ENCODE assay signal across 34 mouse cellular contexts in genomic region chr9:57202981-57203380, GRCm38 (mm10). TPM values are rescaled to one million over a fixed set of nuclear protein-coding genes. Genes with fewer than 3 reads are reported as not detected.
DNase-seq lines count a peak whose midpoint lies in the region; ATAC-seq and TF ChIP-seq lines count a peak whose summit lies in the region.
"Had no signal": no experiment of that assay in that cellular context is flagged by ENCODE, and none has a peak within 500 bp of the region (broad histone marks: within the 10 kb centered on the region; RNA-seq: fewer than 3 reads in every experiment).

No protein-coding gene starts in this region.

- TF ChIP-seq RAD21 in MEL (IDR thresholded peaks at IDR 0.05; ENCODE audit: low read depth, low read length) = no peak

- no peaks in the 10 kb centered on the region for H3K4me1 ChIP-seq in heart, embryonic 14.5 days (ENCODE audit: control insufficient read depth in 2 of 2, insufficient read depth in 2 of 2, low read length in 2 of 2)
- H3K4me1 ChIP-seq in MEL (ENCODE audit: control insufficient read depth in 1 of 2, insufficient read depth in 2 of 2, low read length in 2 of 2) = peaks cover 0 to 2% of the 10 kb centered on the region in 2 experiments; a peak in 2 of 4 replicates
- H3K4me1 ChIP-seq in midbrain, embryonic 14.5 days (ENCODE audit: control insufficient read depth, insufficient read depth, low read length) = no peaks in the 10 kb centered on the region
- no peaks in the 10 kb centered on the region for H3K4me1 ChIP-seq in liver, postnatal 0 days (ENCODE audit: insufficient read depth)
- H3K4me1 ChIP-seq: embryonic facial prominence, embryonic 12.5 days; embryonic facial prominence, embryonic 15.5 days; heart, embryonic 15.5 days; hindbrain, embryonic 12.5 days; hindbrain, embryonic 15.5 days had no signal

- H3K4me2 ChIP-seq in heart, embryonic 14.5 days (ENCODE audit: low read length) = no peak overlapping the region
- H3K4me2 ChIP-seq in midbrain, embryonic 14.5 days (ENCODE audit: low read length) = no peak overlapping the region
- no peak overlapping the region for H3K4me2 ChIP-seq in liver, postnatal 0 days (ENCODE audit: low read depth, low read length)
- H3K4me2 ChIP-seq: embryonic facial prominence, embryonic 12.5 days; embryonic facial prominence, embryonic 15.5 days; heart, embryonic 15.5 days; hindbrain, embryonic 12.5 days; hindbrain, embryonic 15.5 days had no signal

- no peak overlapping the region for H3K27ac ChIP-seq in heart, embryonic 14.5 days (replicated peaks in 1 of 2; ENCODE audit: control insufficient read depth in 1 of 2, insufficient read depth in 1 of 2, low read depth in 2 of 2, low read length in 2 of 2)
- H3K27ac ChIP-seq in MEL (ENCODE audit: control insufficient read depth, low read depth, low read length) = peak overlapping the region; percentile 19; the same call in 1 of the 2 replicates
- H3K27ac ChIP-seq in midbrain, embryonic 14.5 days (replicated peaks; ENCODE audit: low read depth, low read length) = no peak overlapping the region
- H3K27ac ChIP-seq in liver, postnatal 0 days (ENCODE audit: low read depth) = no peak overlapping the region
- H3K27ac ChIP-seq: embryonic facial prominence, embryonic 12.5 days; embryonic facial prominence, embryonic 15.5 days; gastrocnemius, adult 2 months; heart, embryonic 15.5 days; hindbrain, embryonic 12.5 days; hindbrain, embryonic 15.5 days had no signal

- H3K9me3 ChIP-seq in heart, embryonic 14.5 days (ENCODE audit: control insufficient read depth, low read length) = peaks cover 5% of the 10 kb centered on the region; the same call in 1 of the 2 replicates
- H3K9me3 ChIP-seq in MEL (replicated peaks; ENCODE audit: insufficient read depth, low read length) = no peaks in the 10 kb centered on the region
- no peaks in the 10 kb centered on the region for H3K9me3 ChIP-seq in midbrain, embryonic 14.5 days (ENCODE audit: control insufficient read depth, low read length)
- H3K9me3 ChIP-seq in liver, postnatal 0 days (ENCODE audit: low read length) = no peaks in the 10 kb centered on the region
- H3K9me3 ChIP-seq: embryonic facial prominence, embryonic 12.5 days; embryonic facial prominence, embryonic 15.5 days; heart, embryonic 15.5 days; hindbrain, embryonic 12.5 days; hindbrain, embryonic 15.5 days had no signal

- TF ChIP-seq POLR2A in MEL (IDR thresholded peaks at IDR 0.05; ENCODE audit: control insufficient read depth in 1 of 2, insufficient read depth in 1 of 2, low read depth in 1 of 2, low read length in 2 of 2, poor library complexity in 1 of 2) = no peak

- H3K36me3 ChIP-seq in heart, embryonic 14.5 days (ENCODE audit: control insufficient read depth, insufficient read depth, low read length) = no peaks in the 10 kb centered on the region
- H3K36me3 ChIP-seq in MEL (ENCODE audit: control insufficient read depth in 1 of 2, insufficient read depth in 2 of 2, low read length in 2 of 2) = peaks cover 0 to 3% of the 10 kb centered on the region in 2 experiments; a peak in 2 of 4 replicates
- no peaks in the 10 kb centered on the region for H3K36me3 ChIP-seq in midbrain, embryonic 14.5 days (ENCODE audit: control insufficient read depth, insufficient read depth, low read length)
- H3K36me3 ChIP-seq in liver, postnatal 0 days (replicated peaks; ENCODE audit: insufficient read depth, low read length) = no peaks in the 10 kb centered on the region
- H3K36me3 ChIP-seq: embryonic facial prominence, embryonic 12.5 days; embryonic facial prominence, embryonic 15.5 days; heart, embryonic 15.5 days; hindbrain, embryonic 12.5 days; hindbrain, embryonic 15.5 days had no signal

- no peak overlapping the region for H3K9ac ChIP-seq in heart, embryonic 14.5 days (ENCODE audit: low read length)
- H3K9ac ChIP-seq in MEL (ENCODE audit: control insufficient read depth, low read depth, low read length, poor library complexity, severe bottlenecking) = no peak overlapping the region
- H3K9ac ChIP-seq in midbrain, embryonic 14.5 days (replicated peaks; ENCODE audit: low read length) = no peak overlapping the region
- no peak overlapping the region for H3K9ac ChIP-seq in liver, postnatal 0 days (replicated peaks)
- H3K9ac ChIP-seq: embryonic facial prominence, embryonic 12.5 days; embryonic facial prominence, embryonic 15.5 days; forebrain, postnatal 0 days; heart, embryonic 15.5 days; hindbrain, embryonic 12.5 days; hindbrain, embryonic 15.5 days had no signal

- TF ChIP-seq CTCF in MEL (IDR thresholded peaks at IDR 0.05 in 2 of 3, conservative IDR thresholded peaks at IDR 0.05 in 1 of 3; ENCODE audit: control insufficient read depth in 1 of 3, insufficient read depth in 1 of 3, low read depth in 2 of 3, low read length in 3 of 3, poor library complexity in 1 of 3, severe bottlenecking in 1 of 3) = no peak
- TF ChIP-seq CTCF in liver, postnatal 0 days (IDR thresholded peaks at IDR 0.05; ENCODE audit: low read depth) = no peak

- no peak for TF ChIP-seq EP300 in MEL (IDR thresholded peaks at IDR 0.05; ENCODE audit: low read depth in 1 of 2, low read length in 2 of 2)
- no peak for TF ChIP-seq EP300 in liver, postnatal 0 days (IDR thresholded peaks at IDR 0.05; ENCODE audit: low read depth)

- H3K27me3 ChIP-seq in heart, embryonic 14.5 days (ENCODE audit: control insufficient read depth, insufficient read depth, low read length) = no peaks in the 10 kb centered on the region
- H3K27me3 ChIP-seq in MEL (ENCODE audit: control insufficient read depth in 1 of 2, insufficient read depth in 2 of 2, low read length in 2 of 2) = no peaks in the 10 kb centered on the region
- no peaks in the 10 kb centered on the region for H3K27me3 ChIP-seq in midbrain, embryonic 14.5 days (ENCODE audit: control insufficient read depth, insufficient read depth, low read length)
- no peaks in the 10 kb centered on the region for H3K27me3 ChIP-seq in liver, postnatal 0 days (ENCODE audit: insufficient read depth, low read length)
- H3K27me3 ChIP-seq: embryonic facial prominence, embryonic 12.5 days; embryonic facial prominence, embryonic 15.5 days; heart, embryonic 15.5 days; hindbrain, embryonic 12.5 days; hindbrain, embryonic 15.5 days had no signal

- 80% methylated on average over 7 of the region's 7 CpGs for WGBS in heart, embryonic 14.5 days
- WGBS in midbrain, embryonic 14.5 days = 87% methylated on average over 7 of the region's 7 CpGs
- 61% methylated on average over 7 of the region's 7 CpGs for WGBS in liver, postnatal 0 days (ENCODE audit: insufficient replicate concordance)

- no peak overlapping the region for H3K4me3 ChIP-seq in heart, embryonic 14.5 days (ENCODE audit: control insufficient read depth in 1 of 2, insufficient read depth in 1 of 2, low read depth in 1 of 2, low read length in 2 of 2)
- H3K4me3 ChIP-seq in MEL (ENCODE audit: control insufficient read depth in 1 of 2, insufficient read depth in 1 of 2, low read depth in 2 of 2, low read length in 2 of 2) = no peak overlapping the region
- H3K4me3 ChIP-seq in midbrain, embryonic 14.5 days (replicated peaks; ENCODE audit: low read depth, low read length) = no peak overlapping the region
- no peak overlapping the region for H3K4me3 ChIP-seq in liver, postnatal 0 days (ENCODE audit: low read depth, low read length)
- H3K4me3 ChIP-seq: embryonic facial prominence, embryonic 12.5 days; embryonic facial prominence, embryonic 15.5 days; gastrocnemius, adult 2 months; heart, embryonic 15.5 days; hindbrain, embryonic 12.5 days; hindbrain, embryonic 15.5 days had no signal

- DNase-seq in heart, adult 18-20 months = no peak
- DNase-seq in MEL (ENCODE audit: low read depth, low spot score) = no peak
- peak; percentile 57 for DNase-seq in ZHBTc4 (ENCODE audit: low read depth, low spot score)
- no peak for DNase-seq in midbrain, embryonic 14.5 days
- no peak for DNase-seq in liver, postnatal 0 days
- DNase-seq: adrenal gland, adult 8-10 months; adrenal gland, postnatal 25 days; cerebellum, adult 11-12 months; cerebellum, adult 8-10 months; cerebellum, postnatal 14 days; forebrain, postnatal 0 days; gastrocnemius, adult 2 months; gastrocnemius, postnatal 14 days; heart, adult 11 months; heart, postnatal 14 days; kidney, adult 18-20 months had no signal

- no peaks in the 10 kb centered on the region for H3K79me2 ChIP-seq in MEL (ENCODE audit: control insufficient read depth, insufficient read depth, low read length, poor library complexity)

- ATAC-seq in heart, embryonic 14.5 days (ENCODE audit: insufficient number of reproducible peaks, insufficient read depth, low FRiP score, low read depth) = peak; percentile 56; the same call in 1 of the 2 replicates
- no peak for ATAC-seq in midbrain, embryonic 14.5 days (ENCODE audit: low FRiP score, low TSS enrichment)
- ATAC-seq in liver, postnatal 0 days = no peak
- ATAC-seq: activated CD4-positive, CD25-positive, alpha-beta regulatory T cell, adult 4 months; CD4-positive, CD25-positive, alpha-beta regulatory T cell, adult 4 months; forebrain, embryonic 14.5 days; forebrain, postnatal 0 days; Patski had no signal

RNA-seq across cellular contexts. Expression of gene Trcg1, which starts 33.4 kb away (rescaled TPM):
- not detected in 2 replicates for polyA plus RNA-seq in heart, embryonic 14.5 days (2014; fragmentation: Nextera tagmentation; extraction: Ambion mirVana)
- not detected for total RNA-seq in heart, adult 18-20 months (2021)
- not detected in 2 replicates for total RNA-seq in MEL (2012; rRNA removed)
- not detected for polyA plus RNA-seq in MEL (2012; ENCODE audit: insufficient read depth in 1 of 2, insufficient read length in 2 of 2, low read depth in 1 of 2, low replicate concordance in 2 of 2, missing spikeins in 1 of 2)
- polyA plus RNA-seq in midbrain, embryonic 14.5 days (2014; fragmentation: Nextera tagmentation; extraction: Ambion mirVana) = not detected in 2 replicates
- polyA plus RNA-seq in liver, postnatal 0 days (2015; fragmentation: Nextera tagmentation; extraction: Ambion mirVana) = not detected in 2 replicates
- total RNA-seq: adrenal gland, adult 8-10 months; adrenal gland, postnatal 25 days; ES-E14; forebrain, postnatal 0 days; gastrocnemius, adult 2 months; gastrocnemius, postnatal 14 days; gastrocnemius, postnatal 4 days; heart, postnatal 14 days; hematopoietic stem cell, adult 5-6 weeks had no signal
- polyA plus RNA-seq: activated CD4-positive, CD25-positive, alpha-beta regulatory T cell, adult 4 months; brain, embryonic 14.5 days; C2C12; CD4-positive, CD25-positive, alpha-beta regulatory T cell, adult 4 months; embryonic facial prominence, embryonic 12.5 days; embryonic facial prominence, embryonic 15.5 days; forebrain, embryonic 11.5 days; forebrain, embryonic 14.5 days; forebrain, postnatal 0 days; frontal cortex, adult 2 months; heart, embryonic 15.5 days; hindbrain, embryonic 12.5 days; hindbrain, embryonic 15.5 days; intestine, embryonic 14.5 days; Patski had no signal

RNA-seq across cellular contexts. Expression of gene Commd4, which starts 44.9 kb away (rescaled TPM):
- polyA plus RNA-seq in heart, embryonic 14.5 days (2014; fragmentation: Nextera tagmentation; extraction: Ambion mirVana) = 67.3 and 77.7 TPM in 2 replicates
- total RNA-seq in heart, adult 18-20 months (2021) = 10 to 100 TPM; 28.0 to 32.0 TPM
- total RNA-seq in MEL (2012; rRNA removed) = 77.3 and 90.6 TPM in 2 replicates
- 10 to 100 TPM in 1 of 2 experiments, not detected in 1; 89.7 TPM for polyA plus RNA-seq in MEL (2012; ENCODE audit: insufficient read depth in 1 of 2, insufficient read length in 2 of 2, low read depth in 1 of 2, low replicate concordance in 2 of 2, missing spikeins in 1 of 2)
- polyA plus RNA-seq in midbrain, embryonic 14.5 days (2014; fragmentation: Nextera tagmentation; extraction: Ambion mirVana) = 159 and 190 TPM in 2 replicates
- 45.4 and 48.2 TPM in 2 replicates for polyA plus RNA-seq in liver, postnatal 0 days (2015; fragmentation: Nextera tagmentation; extraction: Ambion mirVana)

RNA-seq across cellular contexts. Expression of gene Neil1, which starts 54.9 kb away (rescaled TPM):
- 5.4 and 6.1 TPM in 2 replicates for polyA plus RNA-seq in heart, embryonic 14.5 days (2014; fragmentation: Nextera tagmentation; extraction: Ambion mirVana)
- 1 to 10 TPM; 5.7 to 5.9 TPM for total RNA-seq in heart, adult 18-20 months (2021)
- total RNA-seq in MEL (2012; rRNA removed) = 1.8 TPM in 2 replicates
- polyA plus RNA-seq in MEL (2012; ENCODE audit: insufficient read depth in 1 of 2, insufficient read length in 2 of 2, low read depth in 1 of 2, low replicate concordance in 2 of 2, missing spikeins in 1 of 2) = 1 to 10 TPM in 1 of 2 experiments, not detected in 1; 4.3 TPM
- 7.2 and 8.3 TPM in 2 replicates for polyA plus RNA-seq in midbrain, embryonic 14.5 days (2014; fragmentation: Nextera tagmentation; extraction: Ambion mirVana)
- 2.5 and 2.9 TPM in 2 replicates for polyA plus RNA-seq in liver, postnatal 0 days (2015; fragmentation: Nextera tagmentation; extraction: Ambion mirVana)

RNA-seq across cellular contexts. Expression of gene 1700017B05Rik, which starts 59.4 kb away (rescaled TPM):
- 10.1 and 10.6 TPM in 2 replicates for polyA plus RNA-seq in heart, embryonic 14.5 days (2014; fragmentation: Nextera tagmentation; extraction: Ambion mirVana)
- total RNA-seq in heart, adult 18-20 months (2021) = 10 to 100 TPM in 1 of 2 experiments, 1 to 10 TPM in 1; 8.9 to 11.5 TPM
- total RNA-seq in MEL (2012; rRNA removed) = 52.7 and 55.7 TPM in 2 replicates
- 10 to 100 TPM in 1 of 2 experiments, not detected in 1; 76.5 TPM for polyA plus RNA-seq in MEL (2012; ENCODE audit: insufficient read depth in 1 of 2, insufficient read length in 2 of 2, low read depth in 1 of 2, low replicate concordance in 2 of 2, missing spikeins in 1 of 2)
- polyA plus RNA-seq in midbrain, embryonic 14.5 days (2014; fragmentation: Nextera tagmentation; extraction: Ambion mirVana) = 3.3 and 4.4 TPM in 2 replicates
- 10.1 and 10.4 TPM in 2 replicates for polyA plus RNA-seq in liver, postnatal 0 days (2015; fragmentation: Nextera tagmentation; extraction: Ambion mirVana)
